Mouse (Mus musculus) thymus, postnatal 14 days (tissue): ENCODE data around the gene Otulin.

Source experiments
- DNase-seq: peaks from one replicate; pipeline ENCODE4 v3.0.0; 2021

The Otulin gene

GRCm38 (mm10) chr15:27656626-27657025, 26.1 kb upstream of the Otulin start:
- DNase-seq, result no peak

GRCm38 (mm10) chr15:27655015-27655414, 24.5 kb upstream of the Otulin start:
- peak; percentile 48 for DNase-seq

GRCm38 (mm10) chr15:27647686-27648085, 17.2 kb upstream of the Otulin start:
- no peak for DNase-seq

- DNase-seq, result no peak
Observed at GRCm38 (mm10) chr15:27646665-27647064, 16.2 kb upstream of the Otulin start.

GRCm38 (mm10) chr15:27645250-27645649, 14.8 kb upstream of the Otulin start:
- DNase-seq, result no peak

GRCm38 (mm10) chr15:27642895-27643294, 12.4 kb upstream of the Otulin start:
- DNase-seq, result peak; percentile 52

- DNase-seq, result no peak
Observed at GRCm38 (mm10) chr15:27641171-27641570, 10.7 kb upstream of the Otulin start.

- no peak for DNase-seq
Observed at GRCm38 (mm10) chr15:27633941-27634900, 3.7 kb upstream of the Otulin start.

GRCm38 (mm10) chr15:27629800-27630600, 493 bp downstream of the Otulin start:
- peak; percentile 17 for DNase-seq

- no peak for DNase-seq
Observed at GRCm38 (mm10) chr15:27629046-27629445, 1.4 kb downstream of the Otulin start.

- DNase-seq, result peak; percentile 46
Observed at GRCm38 (mm10) chr15:27627794-27628193, 2.7 kb downstream of the Otulin start.

- DNase-seq, result no peak
Observed at GRCm38 (mm10) chr15:27626314-27626713, 4.2 kb downstream of the Otulin start.

GRCm38 (mm10) chr15:27625890-27626255, 4.6 kb downstream of the Otulin start:
- DNase-seq, result no peak

- no peak for DNase-seq
Observed at GRCm38 (mm10) chr15:27625014-27625889, 5.2 kb downstream of the Otulin start.

GRCm38 (mm10) chr15:27623286-27623685, 7.2 kb downstream of the Otulin start:
- no peak for DNase-seq

GRCm38 (mm10) chr15:27620475-27621185, 9.9 kb downstream of the Otulin start:
- no peak for DNase-seq

- DNase-seq, result no peak
Observed at GRCm38 (mm10) chr15:27619683-27620082, 10.8 kb downstream of the Otulin start.

- no peak for DNase-seq
Observed at GRCm38 (mm10) chr15:27618778-27619533, 11.5 kb downstream of the Otulin start.

- DNase-seq, result no peak
Observed at GRCm38 (mm10) chr15:27617227-27617626, 13.3 kb downstream of the Otulin start.

GRCm38 (mm10) chr15:27616159-27616558, 14.3 kb downstream of the Otulin start:
- DNase-seq, result no peak

GRCm38 (mm10) chr15:27613255-27613654, 17.2 kb downstream of the Otulin start:
- no peak for DNase-seq
